Mouse (Mus musculus): ENCODE measurements at regions not wholly inside any gene's neighbourhood (a gene's known extent, or its start where the extent isn't known, plus 50 kb on each side); places are given as distances from the start of the nearest gene placed in this dataset.

- Histone ChIP-seq H3K9me3 (ENCODE audit: low read depth, low read length) (no peaks in the 10 kb centered on the region), H3K27me3 (ENCODE audit: insufficient read depth, low read length) (no peaks in the 10 kb centered on the region), H3K4me3 (ENCODE audit: low read depth, low read length) (no peak overlapping the region), H3K27ac (ENCODE audit: low read depth) (no peak overlapping the region), H3K4me2 (no peak overlapping the region), H3K36me3 (ENCODE audit: insufficient read depth) (no peaks in the 10 kb centered on the region), H3K9ac (no peak overlapping the region), H3K4me1 (ENCODE audit: insufficient read depth) (no peaks in the 10 kb centered on the region)
- ATAC-seq (ENCODE audit: insufficient read depth), result no peak
- 51% methylated on average over 3 of the region's 3 CpGs for WGBS
- no peak for DNase-seq
- no peak for TF ChIP-seq CTCF (IDR thresholded peaks at IDR 0.05; ENCODE audit: low read depth)
Measured at GRCm38 (mm10) chr4:93849178-93849577, 513.9 kb upstream of the Tusc1 start.

GRCm38 (mm10) chr4:93830701-93831100, 495.4 kb upstream of the Tusc1 start:
- Histone ChIP-seq H3K4me3 (ENCODE audit: low read depth, low read length) (no peak overlapping the region), H3K36me3 (ENCODE audit: insufficient read depth) (no peaks in the 10 kb centered on the region), H3K4me1 (ENCODE audit: insufficient read depth) (no peaks in the 10 kb centered on the region), H3K27ac (ENCODE audit: low read depth) (no peak overlapping the region), H3K9me3 (ENCODE audit: low read depth, low read length) (no peaks in the 10 kb centered on the region), H3K27me3 (ENCODE audit: insufficient read depth, low read length) (no peaks in the 10 kb centered on the region), H3K4me2 (no peak overlapping the region), H3K9ac (no peak overlapping the region)
- TF ChIP-seq CTCF (IDR thresholded peaks at IDR 0.05; ENCODE audit: low read depth), result no peak
- DNase-seq (no peak), ATAC-seq (ENCODE audit: insufficient read depth) (no peak)

- H3K4me2 ChIP-seq, result no peak overlapping the region
- H3K9ac ChIP-seq, result no peak overlapping the region
- H3K36me3 ChIP-seq (ENCODE audit: insufficient read depth), result no peaks in the 10 kb centered on the region
- no peaks in the 10 kb centered on the region for H3K9me3 ChIP-seq (ENCODE audit: low read depth, low read length)
- DNase-seq (no peak), ATAC-seq (ENCODE audit: insufficient read depth) (no peak)
- no peak for TF ChIP-seq CTCF (IDR thresholded peaks at IDR 0.05; ENCODE audit: low read depth)
- WGBS, result 42% methylated on average over 1 of the region's 1 CpGs
- H3K4me1 ChIP-seq (ENCODE audit: insufficient read depth), result no peaks in the 10 kb centered on the region
- H3K27me3 ChIP-seq (ENCODE audit: insufficient read depth, low read length), result no peaks in the 10 kb centered on the region
- no peak overlapping the region for H3K4me3 ChIP-seq (ENCODE audit: low read depth, low read length)
- H3K27ac ChIP-seq (ENCODE audit: low read depth), result no peak overlapping the region
Measured at GRCm38 (mm10) chr4:93793104-93793503, 457.8 kb upstream of the Tusc1 start.

- H3K4me1 ChIP-seq (ENCODE audit: insufficient read depth), result no peaks in the 10 kb centered on the region
- 79% methylated on average over 11 of the region's 11 CpGs for WGBS
- H3K4me2 ChIP-seq, result no peak overlapping the region
- H3K27ac ChIP-seq (ENCODE audit: low read depth), result no peak overlapping the region
- H3K27me3 ChIP-seq (ENCODE audit: insufficient read depth, low read length), result no peaks in the 10 kb centered on the region
- H3K9ac ChIP-seq, result no peak overlapping the region
- TF ChIP-seq CTCF (IDR thresholded peaks at IDR 0.05; ENCODE audit: low read depth), result no peak
- no peak overlapping the region for H3K4me3 ChIP-seq (ENCODE audit: low read depth, low read length)
- ATAC-seq (ENCODE audit: insufficient read depth) (no peak), DNase-seq (no peak)
- no peaks in the 10 kb centered on the region for H3K36me3 ChIP-seq (ENCODE audit: insufficient read depth)
- no peaks in the 10 kb centered on the region for H3K9me3 ChIP-seq (ENCODE audit: low read depth, low read length)
Measured at GRCm38 (mm10) chr4:93790157-93790556, 454.8 kb upstream of the Tusc1 start.

- DNase-seq (no peak), ATAC-seq (ENCODE audit: insufficient read depth) (no peak)
- no peaks in the 10 kb centered on the region for H3K27me3 ChIP-seq (ENCODE audit: insufficient read depth, low read length)
- H3K4me1 ChIP-seq (ENCODE audit: insufficient read depth), result no peaks in the 10 kb centered on the region
- no peaks in the 10 kb centered on the region for H3K9me3 ChIP-seq (ENCODE audit: low read depth, low read length)
- TF ChIP-seq CTCF (IDR thresholded peaks at IDR 0.05; ENCODE audit: low read depth), result no peak
- no peak overlapping the region for H3K9ac ChIP-seq
- no peaks in the 10 kb centered on the region for H3K36me3 ChIP-seq (ENCODE audit: insufficient read depth)
- 91% methylated on average over 2 of the region's 2 CpGs for WGBS
- no peak overlapping the region for H3K4me3 ChIP-seq (ENCODE audit: low read depth, low read length)
- no peak overlapping the region for H3K27ac ChIP-seq (ENCODE audit: low read depth)
- H3K4me2 ChIP-seq, result no peak overlapping the region
Measured at GRCm38 (mm10) chr4:93754497-93754896, 419.2 kb upstream of the Tusc1 start.

- TF ChIP-seq CTCF (IDR thresholded peaks at IDR 0.05; ENCODE audit: low read depth), result no peak
- H3K4me1 ChIP-seq (ENCODE audit: insufficient read depth), result no peaks in the 10 kb centered on the region
- no peak overlapping the region for H3K4me2 ChIP-seq
- H3K9ac ChIP-seq, result no peak overlapping the region
- no peak overlapping the region for H3K4me3 ChIP-seq (ENCODE audit: low read depth, low read length)
- no peak for ATAC-seq (ENCODE audit: insufficient read depth)
- WGBS, result 41% methylated on average over 2 of the region's 2 CpGs
- H3K27me3 ChIP-seq (ENCODE audit: insufficient read depth, low read length), result no peaks in the 10 kb centered on the region
- no peaks in the 10 kb centered on the region for H3K36me3 ChIP-seq (ENCODE audit: insufficient read depth)
- no peak for DNase-seq
- H3K27ac ChIP-seq (ENCODE audit: low read depth), result no peak overlapping the region
- H3K9me3 ChIP-seq (ENCODE audit: low read depth, low read length), result no peaks in the 10 kb centered on the region
Measured at GRCm38 (mm10) chr4:93746326-93746725, 411.0 kb upstream of the Tusc1 start.

- no peaks in the 10 kb centered on the region for H3K27me3 ChIP-seq (ENCODE audit: insufficient read depth, low read length)
- H3K9me3 ChIP-seq (ENCODE audit: low read depth, low read length), result no peaks in the 10 kb centered on the region
- no peaks in the 10 kb centered on the region for H3K36me3 ChIP-seq (ENCODE audit: insufficient read depth)
- TF ChIP-seq CTCF (IDR thresholded peaks at IDR 0.05; ENCODE audit: low read depth), result no peak
- WGBS, result 60% methylated on average over 3 of the region's 3 CpGs
- no peaks in the 10 kb centered on the region for H3K4me1 ChIP-seq (ENCODE audit: insufficient read depth)
- DNase-seq (no peak), ATAC-seq (ENCODE audit: insufficient read depth) (no peak)
- no peak overlapping the region for H3K27ac ChIP-seq (ENCODE audit: low read depth)
- no peak overlapping the region for H3K9ac ChIP-seq
- no peak overlapping the region for H3K4me3 ChIP-seq (ENCODE audit: low read depth, low read length)
- H3K4me2 ChIP-seq, result no peak overlapping the region
Measured at GRCm38 (mm10) chr4:93713711-93714110, 378.4 kb upstream of the Tusc1 start.

- Histone ChIP-seq H3K9ac (no peak overlapping the region), H3K4me3 (ENCODE audit: low read depth, low read length) (no peak overlapping the region), H3K4me1 (ENCODE audit: insufficient read depth) (no peaks in the 10 kb centered on the region), H3K27me3 (ENCODE audit: insufficient read depth, low read length) (no peaks in the 10 kb centered on the region), H3K27ac (ENCODE audit: low read depth) (no peak overlapping the region), H3K4me2 (no peak overlapping the region), H3K36me3 (ENCODE audit: insufficient read depth) (no peaks in the 10 kb centered on the region), H3K9me3 (ENCODE audit: low read depth, low read length) (no peaks in the 10 kb centered on the region)
- TF ChIP-seq CTCF (IDR thresholded peaks at IDR 0.05; ENCODE audit: low read depth), result no peak
- 76% methylated on average over 8 of the region's 8 CpGs for WGBS
- ATAC-seq (ENCODE audit: insufficient read depth) (no peak), DNase-seq (no peak)
Measured at GRCm38 (mm10) chr4:93676403-93677039, 341.2 kb upstream of the Tusc1 start.
